Mouse (Mus musculus) hindbrain, embryonic 12.5 days (tissue): ENCODE data around the gene Hyal6. TPM values are rescaled to one million over a fixed set of nuclear protein-coding genes. Genes with fewer than 3 reads are reported as not detected.

Experiments
- ATAC-seq: fragments of 200-750 bp; cut with Nextera tagmentation; 2 replicates; pipeline ENCODE4 v1.8.0; 2017; ENCODE audit warnings: moderate TSS enrichment; ENCODE audit not compliant: low FRiP score
- H3K27ac ChIP-seq: fragments of 300-500 bp; sonication (generic); 2 replicates; pipeline ENCODE4 v1.5.1; 2016; ENCODE audit warnings: mild to moderate bottlenecking
- H3K27me3 ChIP-seq: fragments of 300-500 bp; sonication (generic); 2 replicates; pipeline ENCODE4 v1.6.1; 2016; ENCODE audit warnings: mild to moderate bottlenecking
- H3K36me3 ChIP-seq: fragments of 300-500 bp; sonication (generic); 2 replicates; pipeline ENCODE4 v1.6.1; 2016; ENCODE audit warnings: mild to moderate bottlenecking
- H3K4me1 ChIP-seq: fragments of 300-500 bp; sonication (generic); 2 replicates; pipeline ENCODE4 v1.6.1; 2016
- H3K4me2 ChIP-seq: fragments of 300-500 bp; sonication (generic); replicated peaks from 2 replicates; pipeline ENCODE4 v1.6.1; 2016; ENCODE audit warnings: mild to moderate bottlenecking
- H3K4me3 ChIP-seq: fragments of 300-500 bp; sonication (generic); 2 replicates; pipeline ENCODE4 v1.5.1; 2016; ENCODE audit warnings: mild to moderate bottlenecking
- H3K9ac ChIP-seq: fragments of 300-500 bp; sonication (generic); 2 replicates; pipeline ENCODE4 v1.6.1; 2016; ENCODE audit warnings: mild to moderate bottlenecking, moderate library complexity
- H3K9me3 ChIP-seq: fragments of 300-500 bp; sonication (generic); replicated peaks from 2 replicates; pipeline ENCODE4 v1.6.1; 2016; ENCODE audit warnings: mild to moderate bottlenecking
- WGBS: fragments of 180-500 bp; shearing (Covaris S2); methylation state at CpG from one replicate; pipeline ENCODE4 v1.1.7; 2016; 5-methylcytosine and 5-hydroxymethylcytosine counted together
- polyA plus RNA-seq: library from polyadenylated mRNA; unstranded; fragments of >200 nt; fragmentation: Nextera tagmentation; extraction: Ambion mirVana; gene quantifications from 2 replicates; pipeline ENCODE4 v1.2.1, GENCODE M21; 2016

Gene Hyal6
- polyA plus RNA-seq, 1 experiment from 2014 or later, result not detected

GRCm38 (mm10) chr6:24766261-24766660 is 33.2 kb downstream of the Hyal6 start:
- no peaks in the 10 kb centered on the region for H3K27me3 ChIP-seq
- no peak overlapping the region for H3K4me2 ChIP-seq
- no peak overlapping the region for H3K4me3 ChIP-seq
- no peak for ATAC-seq
- H3K27ac ChIP-seq, result no peak overlapping the region
- no peaks in the 10 kb centered on the region for H3K4me1 ChIP-seq
- 88% methylated on average over 2 of the region's 2 CpGs for WGBS
- H3K9ac ChIP-seq, result no peak overlapping the region
- H3K9me3 ChIP-seq, result no peaks in the 10 kb centered on the region
- H3K36me3 ChIP-seq, result no peaks in the 10 kb centered on the region

GRCm38 (mm10) chr6:24779182-24779581 is 46.1 kb downstream of the Hyal6 start:
- Histone ChIP-seq H3K9ac (no peak overlapping the region), H3K9me3 (no peaks in the 10 kb centered on the region), H3K27me3 (no peaks in the 10 kb centered on the region), H3K36me3 (no peaks in the 10 kb centered on the region), H3K4me1 (no peaks in the 10 kb centered on the region), H3K4me3 (no peak overlapping the region), H3K4me2 (no peak overlapping the region), H3K27ac (no peak overlapping the region)
- ATAC-seq, result no peak
- WGBS, result 66% methylated on average over 2 of the region's 2 CpGs

- H3K4me1 ChIP-seq, result no peaks in the 10 kb centered on the region
- no peak within 1 kb of the TSS for H3K9ac ChIP-seq
- ATAC-seq, result no peak
- no peak within 1 kb of the TSS for H3K4me3 ChIP-seq
- no peaks in the 10 kb centered on the region for H3K27me3 ChIP-seq
- no peaks in the 10 kb centered on the region for H3K36me3 ChIP-seq
- H3K4me2 ChIP-seq, result no peak within 1 kb of the TSS
- H3K27ac ChIP-seq, result no peak within 1 kb of the TSS
- H3K9me3 ChIP-seq, result no peaks in the 10 kb centered on the region
Observed at GRCm38 (mm10) chr6:24790888-24791287, 57.8 kb downstream of the Hyal6 start, which contains the start of gene Spam1. TSS of gene Spam1 (plus strand) at chr6:24791188.

Other genes starting within 250 kb of the Hyal6 start
- 2.6 and 2.8 TPM in 2 replicates for gene Iqub, start 218.2 kb upstream of the Hyal6 start, polyA plus RNA-seq
- 326 TPM in 2 replicates for gene Ndufa5, start 205.2 kb upstream of the Hyal6 start, polyA plus RNA-seq
- gene Asb15, start 205.1 kb upstream of the Hyal6 start, polyA plus RNA-seq, result 0.08 TPM in 1 of 2 replicates, not detected in the other
- not detected in 2 replicates for gene Lmod2, start 135.5 kb upstream of the Hyal6 start, polyA plus RNA-seq
- gene Wasl, start 68.2 kb upstream of the Hyal6 start, polyA plus RNA-seq, result 78.9 and 82.3 TPM in 2 replicates
- gene Hyal4, start 15.1 kb downstream of the Hyal6 start, polyA plus RNA-seq, result not detected in 2 replicates
- gene Spam1, start 57.9 kb downstream of the Hyal6 start, polyA plus RNA-seq, result not detected in 2 replicates
- gene Hyal5, start 124.8 kb downstream of the Hyal6 start, polyA plus RNA-seq, result not detected in 2 replicates
- gene Tmem229a, start 223.1 kb downstream of the Hyal6 start, polyA plus RNA-seq, result 1.6 and 1.7 TPM in 2 replicates